Mouse (Mus musculus) kidney, postnatal 36 days (tissue): Measurements from ENCODE around the gene Gpr182.
A peak's percentile ranks its signal among the peaks of the same experiment; 100 is the strongest.
"Not testable (repeated sequence)": the region's sequence is repeated elsewhere in the genome, so short reads cannot be mapped to it uniquely, and the experiment has no call there.

ENCODE experiments used
- DNase-seq, 2 experiments: peaks; one replicate each; pipeline ENCODE4 v3.0.0; 2021 to 2022; ENCODE audit warnings: mixed read lengths in 2 of 2

The Gpr182 gene

DNA sequence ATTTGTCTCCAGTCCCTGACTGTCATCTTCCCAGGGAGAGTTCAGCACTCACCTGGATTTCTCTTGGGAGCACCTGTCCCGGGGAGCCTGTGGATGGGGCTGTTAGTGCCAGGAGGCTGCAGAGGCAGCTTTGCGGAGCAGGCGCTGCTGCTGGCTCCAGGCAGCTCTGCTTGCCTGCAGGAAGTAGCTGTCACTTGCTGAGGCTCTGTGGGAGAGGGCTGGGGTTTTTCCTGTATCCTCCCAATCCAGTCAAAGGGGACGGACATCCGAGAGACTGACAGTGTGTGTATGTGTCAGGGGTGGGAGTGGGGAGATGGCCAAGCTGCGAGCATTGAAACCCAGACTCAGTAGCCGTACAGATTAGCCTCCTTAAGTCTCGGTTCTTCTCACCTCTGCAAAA is at the start of gene Gpr182:
Gene Gpr182 (minus strand): TSS at position 185 of the 400 bp plus-strand sequence.
- peak; percentile 66 to 70 for DNase-seq

GRCm38 (mm10) chr10:127800891-127801290 is 49.4 kb upstream of the Gpr182 start, which contains the start of gene Rdh16:
TSS of gene Rdh16 (plus strand) at chr10:127801152.
- DNase-seq, result peak; percentile 71 to 74

DNA sequence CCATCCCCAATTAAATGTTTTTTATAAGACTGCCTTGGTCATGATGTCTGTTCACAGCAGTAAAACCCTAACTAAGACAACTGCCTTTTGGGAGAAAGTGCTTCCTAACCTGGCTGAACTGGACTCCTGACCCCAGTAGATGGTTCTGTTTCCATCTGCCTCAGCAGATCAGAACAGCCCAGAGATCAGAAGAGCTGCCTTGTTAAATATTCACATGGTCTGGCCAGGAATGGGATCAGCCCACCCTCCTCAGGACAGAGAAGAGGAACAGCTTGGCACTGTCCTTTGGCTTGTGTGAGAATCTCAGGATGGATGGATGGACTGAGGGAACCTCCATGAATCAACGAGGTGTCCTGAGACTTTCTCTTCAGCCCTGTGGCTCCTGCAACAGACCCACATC is 47.8 kb upstream of the Gpr182 start:
- DNase-seq, result peak; percentile 63 to 86

- peak in 1 of 2 experiments; percentile 36 for DNase-seq
Measured at GRCm38 (mm10) chr10:127785411-127785810, 33.9 kb upstream of the Gpr182 start.

GRCm38 (mm10) chr10:127782321-127782720 is 30.8 kb upstream of the Gpr182 start:
- DNase-seq, result not testable (repeated sequence)

DNA sequence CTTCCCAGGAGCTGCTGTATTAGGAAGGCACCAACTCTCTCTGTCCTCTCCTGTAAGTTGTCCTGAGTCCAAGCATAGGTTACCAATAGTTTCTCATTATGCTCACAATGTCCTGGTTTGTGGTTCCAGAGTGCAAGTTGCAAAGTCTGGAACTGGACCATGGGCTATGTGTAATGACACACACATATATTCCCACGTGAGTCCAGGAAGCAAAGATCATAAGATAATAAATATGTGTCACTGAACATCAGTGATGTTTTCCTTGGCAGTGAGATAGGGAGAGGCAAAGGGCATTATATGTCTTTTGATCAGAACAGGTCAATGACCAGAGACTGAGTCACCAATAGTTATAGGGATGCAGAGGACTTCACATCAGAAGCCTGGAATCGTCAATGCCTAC is 24.5 kb upstream of the Gpr182 start, which contains the start of gene Rdh9:
Gene Rdh9 (plus strand): TSS at position 376 of the 400 bp plus-strand sequence.
- no peak for DNase-seq

GRCm38 (mm10) chr10:127766564-127766963 is 15.0 kb upstream of the Gpr182 start:
- no peak for DNase-seq

DNA sequence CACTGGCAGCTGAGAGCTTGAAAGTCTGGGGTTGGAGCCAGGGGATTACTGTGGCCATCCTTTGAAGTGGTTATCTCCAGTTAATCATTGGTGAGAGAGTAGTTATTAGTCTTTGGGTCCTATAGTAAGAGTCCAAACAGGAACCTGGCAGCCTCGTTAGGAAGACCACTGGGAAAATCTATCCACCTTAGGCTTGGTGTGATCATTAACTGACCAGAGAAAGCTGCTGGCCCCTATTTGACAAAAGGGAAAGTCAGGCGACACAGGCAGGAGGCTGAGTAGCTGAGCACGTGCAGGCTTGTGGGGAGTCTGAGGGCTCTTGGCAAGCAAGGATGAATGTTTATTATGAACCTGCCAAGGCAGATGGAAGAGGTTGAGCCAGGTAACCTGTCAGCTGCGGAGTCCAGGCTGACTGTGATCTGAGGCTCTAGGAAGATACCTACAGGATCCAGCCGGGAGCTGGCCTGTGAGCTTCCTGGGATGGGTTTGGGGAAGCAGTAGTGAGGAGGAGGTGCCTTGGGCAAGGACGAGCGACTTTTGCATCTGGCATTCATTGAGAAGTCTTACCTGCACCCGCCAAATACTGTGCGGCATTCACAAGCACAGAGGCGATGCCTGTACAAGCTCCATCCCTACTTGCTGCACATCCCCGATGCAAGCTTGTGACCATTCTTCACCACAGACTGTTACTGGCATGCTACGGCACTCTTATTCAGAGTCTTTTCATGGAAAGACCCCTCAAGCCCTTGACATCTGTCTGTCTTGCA is 12.6 kb upstream of the Gpr182 start:
- peak; percentile 70 to 85 for DNase-seq

GRCm38 (mm10) chr10:127762926-127763325 is 11.4 kb upstream of the Gpr182 start:
- not testable (repeated sequence) for DNase-seq

DNA sequence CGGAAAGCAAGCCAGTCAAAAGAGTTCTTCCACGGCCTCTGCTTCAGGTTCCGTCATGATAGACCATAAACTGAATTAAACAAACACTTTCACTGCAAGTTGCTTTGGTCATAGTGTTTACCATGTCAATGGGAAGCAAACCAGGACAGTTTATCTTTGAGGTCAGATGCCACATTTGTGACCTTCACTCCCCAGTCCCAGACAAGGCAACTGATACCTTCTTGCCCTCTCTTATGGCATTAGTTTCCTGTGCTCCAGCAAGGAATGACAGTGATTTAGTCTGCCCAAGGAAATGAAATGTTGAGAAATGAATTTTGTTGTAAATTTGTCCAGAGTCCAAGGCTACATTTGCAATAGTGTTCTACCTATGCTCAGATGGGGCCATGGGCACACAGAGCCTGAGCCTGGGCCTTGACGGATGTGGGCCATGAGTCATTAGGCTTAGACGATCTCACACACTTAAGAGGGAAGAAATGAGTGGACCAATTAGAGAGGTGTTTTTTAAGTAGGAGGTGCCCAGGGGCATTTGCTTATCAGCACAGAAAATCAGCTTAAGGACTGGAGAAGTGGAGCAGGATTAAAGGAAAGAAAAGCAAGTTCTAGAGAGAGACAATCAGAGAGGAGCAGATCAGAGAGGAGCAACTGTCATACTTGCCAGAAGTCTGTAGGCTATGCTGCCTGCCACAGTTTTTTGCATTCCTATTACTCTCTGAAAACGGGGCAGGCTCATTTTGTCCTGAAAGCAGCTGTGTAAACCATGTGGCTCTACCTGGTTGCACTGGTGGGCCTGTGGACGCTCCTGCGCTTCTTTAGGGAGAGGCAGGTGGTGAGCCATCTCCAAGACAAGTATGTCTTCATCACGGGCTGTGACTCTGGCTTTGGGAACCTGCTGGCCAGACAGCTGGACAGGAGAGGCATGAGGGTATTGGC is 7.9 kb upstream of the Gpr182 start, which contains the start of the genes Rdh1 and Rdh16f1:
Gene Rdh1 (plus strand): TSS at position 541 of the 930 bp plus-strand sequence.
Gene Rdh16f1 (plus strand): TSS at position 607 of the 930 bp plus-strand sequence.
- no peak for DNase-seq

DNA sequence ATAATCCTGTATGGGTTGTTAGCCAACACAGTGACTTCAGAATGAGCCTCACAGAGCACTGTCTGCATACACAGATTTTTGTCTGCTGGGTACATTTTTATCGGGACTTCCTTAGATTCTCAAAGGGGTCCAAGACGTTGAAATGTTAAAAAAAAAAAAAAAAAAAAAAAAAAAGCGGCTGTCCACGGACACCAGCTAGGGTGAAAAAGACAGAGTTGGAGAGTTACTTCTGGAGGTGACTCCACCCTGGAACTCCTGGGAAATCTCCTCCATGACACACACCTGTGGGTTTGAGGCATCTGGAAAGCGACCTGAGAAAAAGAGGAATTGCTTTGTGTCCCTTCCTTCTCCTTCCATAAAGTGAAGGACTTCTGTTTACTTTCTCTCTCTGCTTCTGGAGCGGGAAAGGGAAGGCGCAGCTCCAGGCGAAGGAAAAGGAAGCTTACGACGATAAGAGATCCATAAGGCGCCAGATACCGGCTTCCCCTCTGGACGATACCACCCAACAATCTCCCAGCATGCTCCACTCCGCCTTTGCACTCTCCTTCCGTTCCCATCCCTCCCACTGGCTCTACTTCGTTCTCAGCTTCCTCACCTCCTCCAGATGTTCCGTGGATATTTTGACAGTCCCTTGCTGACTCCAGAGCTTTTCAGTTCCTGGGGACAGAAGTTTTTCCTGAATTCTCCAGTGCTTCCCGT is 4.4 kb upstream of the Gpr182 start:
- peak in 1 of 2 experiments; percentile 36 for DNase-seq

DNA sequence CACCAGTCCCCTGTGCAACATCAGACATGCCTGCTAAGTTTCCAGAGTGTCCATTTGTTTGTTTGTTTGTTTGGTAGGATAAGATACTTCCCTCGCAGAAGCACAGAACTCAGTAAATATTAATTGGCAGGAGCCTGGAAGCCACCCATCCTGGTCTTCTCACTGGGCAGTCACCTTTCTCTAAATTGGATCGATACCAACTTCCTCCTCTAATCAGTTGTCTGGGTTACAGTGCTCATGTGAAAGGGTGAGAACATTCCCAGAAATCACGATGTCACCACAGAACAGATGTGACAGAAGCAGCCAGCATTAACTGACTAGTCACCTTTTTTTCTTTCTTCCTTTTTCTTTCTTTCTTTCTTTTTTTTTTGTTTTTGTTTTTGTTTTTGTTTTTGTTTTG is 3.7 kb upstream of the Gpr182 start:
- DNase-seq, result peak in 1 of 2 experiments; percentile 43

DNA sequence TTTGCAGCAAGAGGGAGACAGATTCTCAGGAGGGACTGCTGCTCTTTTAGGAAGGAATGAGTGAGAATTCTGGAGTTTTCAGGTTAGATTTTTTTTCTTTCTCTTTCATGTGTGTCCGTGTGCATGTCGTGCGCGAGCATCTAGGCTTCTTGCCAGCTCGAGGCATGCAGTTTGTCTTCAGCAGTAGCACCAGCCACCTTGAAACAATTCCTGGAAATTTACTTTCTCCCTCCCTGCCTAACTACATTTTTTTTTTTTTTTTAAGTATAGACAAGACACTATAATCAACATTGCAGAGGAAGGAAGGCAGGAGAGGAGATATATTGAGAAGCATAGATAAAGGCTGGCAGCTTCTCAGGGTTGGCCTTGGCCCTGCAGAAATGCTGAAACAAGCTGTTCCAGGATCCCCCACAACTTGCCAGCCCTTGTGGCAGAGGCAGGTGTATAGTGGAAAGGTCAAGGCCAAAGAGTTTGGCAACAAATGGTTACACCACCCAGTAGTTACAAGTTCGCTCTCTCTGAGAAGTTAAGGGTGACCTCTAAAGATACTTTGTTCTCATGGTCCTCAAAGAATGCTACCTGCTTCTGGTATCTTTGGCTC is 3.1 kb upstream of the Gpr182 start:
- peak; percentile 72 to 80 for DNase-seq

GRCm38 (mm10) chr10:127750136-127750777 is 1.3 kb downstream of the Gpr182 start:
- peak in 1 of 2 experiments; percentile 50 for DNase-seq

GRCm38 (mm10) chr10:127748847-127749612 is 2.5 kb downstream of the Gpr182 start:
- DNase-seq, result peak; percentile 75 to 89

DNA sequence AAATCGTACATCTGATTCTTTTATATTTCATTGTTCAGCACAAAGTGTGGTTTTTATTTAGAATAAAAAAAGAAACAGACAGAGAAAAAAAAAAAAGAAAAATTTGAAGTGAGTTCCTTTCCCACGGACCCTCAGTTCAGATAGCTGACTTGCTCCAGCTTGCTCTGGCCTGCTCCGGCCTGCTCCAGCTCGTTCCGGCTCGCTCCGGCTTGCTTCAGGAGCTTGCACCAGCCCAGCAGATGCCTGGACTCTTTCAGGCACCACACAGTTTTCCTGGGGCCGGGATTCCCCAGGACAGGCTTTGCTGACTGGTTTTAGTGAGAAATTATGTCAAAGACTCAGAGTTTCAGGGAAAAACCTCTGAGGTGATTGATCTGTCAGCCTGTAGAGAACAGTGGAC is 4.3 kb downstream of the Gpr182 start:
- peak; percentile 73 to 77 for DNase-seq

GRCm38 (mm10) chr10:127745886-127746285 is 5.6 kb downstream of the Gpr182 start:
- peak in 1 of 2 experiments; percentile 45 for DNase-seq

- DNase-seq, result peak; percentile 64 to 85
Measured at GRCm38 (mm10) chr10:127744661-127745060, 6.9 kb downstream of the Gpr182 start.

DNA sequence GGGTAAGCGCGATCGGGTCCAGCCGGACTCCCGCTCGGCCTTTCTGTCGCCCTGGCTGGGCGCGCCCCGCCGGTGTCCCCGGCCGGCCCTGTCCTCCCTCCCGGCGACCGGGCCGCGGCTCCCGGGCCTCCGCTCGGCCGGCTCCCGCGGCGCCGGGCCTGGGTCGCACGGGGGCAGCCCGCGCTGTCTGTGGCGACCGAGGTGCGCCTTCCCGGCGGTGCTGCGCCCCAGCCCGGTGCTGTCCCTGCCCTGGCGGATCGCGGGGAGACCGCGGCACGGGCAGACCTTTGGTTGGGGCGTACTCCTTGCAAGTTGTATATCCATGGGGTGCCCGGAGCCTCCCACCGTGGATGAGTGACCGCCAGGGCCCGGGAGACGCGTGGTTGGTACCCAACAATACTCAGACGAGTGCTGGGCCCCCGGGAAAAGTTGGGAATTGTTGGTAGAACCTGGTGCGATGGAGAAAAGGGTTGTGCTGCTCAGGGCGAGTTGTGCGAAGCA is 11.8 kb downstream of the Gpr182 start:
- peak in 1 of 2 experiments; percentile 57 for DNase-seq

GRCm38 (mm10) chr10:127739083-127739660 is 12.4 kb downstream of the Gpr182 start, which contains the start of gene Zbtb39:
TSS of gene Zbtb39 (plus strand) at chr10:127739538.
- DNase-seq, result peak; percentile 77 to 91
